Mouse (Mus musculus) brain, embryonic 14.5 days (tissue): ENCODE data around the gene Pced1b.

Experiments
- CTCF ChIP-seq: fragments of 200-500 bp; IDR thresholded peaks from 2 replicates; pipeline ENCODE4 v1.5.1; 2012; ENCODE audit warnings: inconsistent platforms, mild to moderate bottlenecking, moderate library complexity, borderline replicate concordance; ENCODE audit not compliant: insufficient read depth, insufficient read length; ENCODE audit errors: extremely low read depth
- POLR2A ChIP-seq: fragments of 200-500 bp; IDR thresholded peaks from 2 replicates; pipeline ENCODE4 v1.6.1; 2012; ENCODE audit warnings: mild to moderate bottlenecking, inconsistent platforms, borderline replicate concordance; ENCODE audit not compliant: poor library complexity, insufficient read depth, insufficient read length, severe bottlenecking; ENCODE audit errors: extremely low read depth

- TF ChIP-seq CTCF: no peak
- TF ChIP-seq POLR2A: no peak
Observed at GRCm38 (mm10) chr15:97389577-97389976, 142.7 kb downstream of the Pced1b start.
